Mouse (Mus musculus) hindbrain, embryonic 16.5 days (tissue): ENCODE data around the gene Zfyve28. TPM values are rescaled to one million over a fixed set of nuclear protein-coding genes. Genes with fewer than 3 reads are reported as not detected.
A peak's percentile ranks its signal among the peaks of the same experiment; 100 is the strongest.

ENCODE experiments used
- ATAC-seq: fragments of 200-750 bp; cut with Nextera tagmentation; 2 replicates; pipeline ENCODE4 v1.8.0; 2017; ENCODE audit warnings: moderate TSS enrichment, moderate library complexity
- H3K27ac ChIP-seq: fragments of 300-500 bp; sonication (generic); 2 replicates; pipeline ENCODE4 v1.5.1; 2014; ENCODE audit warnings: low read depth, mild to moderate bottlenecking, control low read depth, low read length, moderate library complexity
- H3K27me3 ChIP-seq: fragments of 300-500 bp; sonication (generic); replicated peaks from 2 replicates; pipeline ENCODE4 v1.6.1; 2014; ENCODE audit warnings: low read length; ENCODE audit not compliant: control insufficient read depth, insufficient read depth
- H3K36me3 ChIP-seq: fragments of 300-500 bp; sonication (generic); 2 replicates; pipeline ENCODE4 v1.6.1; 2014; ENCODE audit warnings: mild to moderate bottlenecking, low read length, moderate library complexity, mixed read lengths; ENCODE audit not compliant: control insufficient read depth, insufficient read depth
- H3K4me1 ChIP-seq: fragments of 300-500 bp; sonication (generic); 2 replicates; pipeline ENCODE4 v1.6.1; 2014; ENCODE audit warnings: low read depth, low read length; ENCODE audit not compliant: control insufficient read depth, insufficient read depth
- H3K4me2 ChIP-seq: fragments of 300-500 bp; sonication (generic); 2 replicates; pipeline ENCODE4 v1.6.1; 2014; ENCODE audit warnings: mild to moderate bottlenecking, low read length, control low read depth, moderate library complexity
- H3K4me3 ChIP-seq: fragments of 300-500 bp; sonication (generic); 2 replicates; pipeline ENCODE4 v1.5.1; 2014; ENCODE audit warnings: mild to moderate bottlenecking, low read length, control low read depth, moderate library complexity
- H3K9ac ChIP-seq: fragments of 300-500 bp; sonication (generic); 2 replicates; pipeline ENCODE4 v1.6.1; 2014; ENCODE audit warnings: low read depth, mild to moderate bottlenecking, control low read depth, low read length, moderate library complexity
- H3K9me3 ChIP-seq: fragments of 300-500 bp; sonication (generic); 2 replicates; pipeline ENCODE4 v1.6.1; 2014; ENCODE audit warnings: mild to moderate bottlenecking, low read length, moderate library complexity; ENCODE audit not compliant: control insufficient read depth
- WGBS: fragments of 180-500 bp; shearing (Covaris S2); extraction: QIAGEN DNeasy Blood & Tissue Kit; methylation state at CpG from one replicate; pipeline ENCODE4 v1.1.7; 2014; 5-methylcytosine and 5-hydroxymethylcytosine counted together
- polyA plus RNA-seq: library from polyadenylated mRNA; unstranded; fragments of >200 nt; fragmentation: Nextera tagmentation; extraction: Ambion mirVana; gene quantifications from 2 replicates; pipeline ENCODE4 v1.2.1, GENCODE M21; 2015

Zfyve28 gene
- polyA plus RNA-seq, result 4.6 and 5.2 TPM in 2 replicates

DNA sequence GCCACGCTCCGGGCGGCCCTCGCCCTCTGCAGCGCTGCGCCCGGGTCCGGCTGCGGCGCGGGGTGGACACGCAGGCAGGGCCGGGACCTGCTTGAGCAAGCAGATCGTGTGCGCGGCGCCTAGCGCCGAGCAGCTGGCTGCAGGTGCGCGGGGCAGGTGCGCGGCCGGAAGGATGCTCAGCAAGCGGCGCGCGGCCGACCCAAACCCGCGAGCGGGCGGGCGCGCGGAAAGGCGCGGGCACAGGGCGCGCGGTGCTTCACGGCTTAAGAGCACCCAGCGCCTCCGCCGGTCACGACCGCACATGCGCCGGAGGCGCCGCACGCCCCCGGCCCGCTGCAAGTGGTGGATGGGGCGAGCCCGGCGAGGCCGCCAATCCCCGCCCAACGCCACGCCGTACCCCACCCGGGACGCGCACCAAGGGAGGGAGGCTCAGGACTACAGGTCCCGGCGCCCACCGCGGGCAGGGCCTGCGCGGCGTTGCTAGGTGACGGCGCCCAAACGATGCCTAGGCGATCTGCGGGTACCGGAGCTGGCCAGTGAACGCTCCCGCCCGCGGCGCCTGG, at the start of gene Zfyve28, which contains the start of gene Cfap99:
Zfyve28 (minus strand) TSS at position 296 of the 563 bp plus-strand sequence.
Cfap99 (plus strand) TSS at position 447 of the 563 bp plus-strand sequence.
- Histone ChIP-seq H3K27me3 (peaks cover 9% of the 10 kb centered on the region), H3K36me3 (no peaks in the 10 kb centered on the region), H3K9me3 (no peaks in the 10 kb centered on the region), H3K27ac (peak within 1 kb of the TSS; percentile 73), H3K4me1 (peaks cover 15% of the 10 kb centered on the region), H3K9ac (peak within 1 kb of the TSS; percentile 79), H3K4me3 (peak within 1 kb of the TSS; percentile 81), H3K4me2 (peak within 1 kb of the TSS; percentile 72)
- 0% methylated on average over 71 of the region's 83 CpGs for WGBS
- ATAC-seq, result peak; percentile 99

DNA sequence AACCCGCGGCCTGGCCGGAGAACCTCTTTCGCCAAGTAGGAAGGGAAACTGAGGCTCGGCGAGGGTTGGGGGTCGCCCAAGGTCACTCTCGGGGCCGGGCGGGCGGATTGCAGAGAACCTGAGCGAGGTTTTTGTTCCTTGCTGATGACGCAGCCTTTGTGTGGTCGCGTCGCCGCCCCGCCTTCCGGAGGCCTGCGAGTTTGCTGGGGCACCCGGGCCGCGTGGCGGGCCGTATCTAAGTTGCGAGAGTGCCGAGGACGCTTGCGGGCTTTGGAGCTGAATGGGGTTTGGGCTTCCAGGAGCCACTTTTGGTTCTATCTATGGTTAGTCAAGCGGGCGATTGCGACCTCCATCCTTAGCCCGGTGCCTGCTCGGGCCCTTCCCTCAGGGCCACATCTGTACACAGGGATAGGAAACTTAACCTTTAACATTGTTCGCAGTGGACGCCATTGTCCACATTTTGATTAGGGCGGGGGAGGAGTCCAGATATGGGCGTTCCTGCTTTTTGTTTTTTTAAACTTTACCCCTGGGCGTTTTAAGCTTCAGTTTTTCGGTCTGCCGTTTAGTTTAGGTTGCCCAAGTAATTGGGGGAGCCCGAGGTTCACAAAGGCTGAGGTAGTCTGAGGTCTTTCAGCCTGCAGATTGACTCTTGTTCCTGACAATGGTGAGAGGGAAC, 48.7 kb upstream of the Zfyve28 start:
- Histone ChIP-seq H3K27ac (peak overlapping the region; percentile 95), H3K4me3 (peak overlapping the region; percentile 88), H3K36me3 (no peaks in the 10 kb centered on the region), H3K9me3 (no peaks in the 10 kb centered on the region), H3K4me1 (peaks cover 19% of the 10 kb centered on the region), H3K9ac (peak overlapping the region; percentile 95), H3K4me2 (peak overlapping the region; percentile 97), H3K27me3 (no peaks in the 10 kb centered on the region)
- no peak for ATAC-seq
- 0% methylated on average over 37 of the region's 42 CpGs for WGBS

DNA sequence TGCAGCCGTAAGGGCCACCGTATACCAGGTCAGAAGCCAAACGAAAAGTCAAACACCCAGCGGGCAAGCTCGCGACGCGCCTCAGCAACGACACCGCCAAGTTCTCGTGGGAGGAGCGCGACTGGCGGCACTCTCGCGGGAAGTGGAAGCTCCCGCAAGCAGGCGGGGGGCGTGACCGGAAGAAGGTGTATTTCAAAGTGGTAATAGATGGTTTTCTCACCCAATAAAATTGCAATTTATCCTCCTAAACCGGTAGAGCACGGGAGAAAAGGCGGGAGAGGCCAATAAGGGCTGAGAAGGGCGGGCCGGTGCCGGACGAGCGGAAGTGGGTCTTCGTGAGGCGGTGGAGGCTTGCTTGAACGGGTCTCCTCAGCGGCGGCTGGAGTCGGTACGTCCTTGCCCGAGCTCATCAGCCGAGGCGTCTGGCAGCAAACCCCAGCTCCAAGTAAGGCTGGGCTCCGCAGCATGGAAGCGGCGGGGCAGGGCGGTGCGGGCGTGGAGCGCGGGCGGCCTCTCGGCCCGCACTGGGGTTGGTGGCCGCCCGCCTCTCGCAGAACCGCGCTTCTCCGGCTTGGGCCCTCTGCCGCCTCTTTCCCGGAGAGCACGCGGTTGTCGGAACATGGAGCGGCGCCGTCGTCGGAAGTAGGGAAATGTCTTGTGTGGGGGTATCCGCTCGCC, 48.0 kb upstream of the Zfyve28 start, which contains the start of gene Rnf4:
Rnf4 (plus strand) TSS at position 193 of the 678 bp plus-strand sequence.
- Histone ChIP-seq H3K9ac (peak within 1 kb of the TSS; percentile 95), H3K9me3 (no peaks in the 10 kb centered on the region), H3K4me1 (peaks cover 19% of the 10 kb centered on the region), H3K4me3 (peak within 1 kb of the TSS; percentile 88), H3K36me3 (no peaks in the 10 kb centered on the region), H3K4me2 (peak within 1 kb of the TSS; percentile 97), H3K27ac (peak within 1 kb of the TSS; percentile 95), H3K27me3 (no peaks in the 10 kb centered on the region)
- WGBS, result 1% methylated on average over 66 of the region's 67 CpGs
- peak; percentile 99 for ATAC-seq

DNA sequence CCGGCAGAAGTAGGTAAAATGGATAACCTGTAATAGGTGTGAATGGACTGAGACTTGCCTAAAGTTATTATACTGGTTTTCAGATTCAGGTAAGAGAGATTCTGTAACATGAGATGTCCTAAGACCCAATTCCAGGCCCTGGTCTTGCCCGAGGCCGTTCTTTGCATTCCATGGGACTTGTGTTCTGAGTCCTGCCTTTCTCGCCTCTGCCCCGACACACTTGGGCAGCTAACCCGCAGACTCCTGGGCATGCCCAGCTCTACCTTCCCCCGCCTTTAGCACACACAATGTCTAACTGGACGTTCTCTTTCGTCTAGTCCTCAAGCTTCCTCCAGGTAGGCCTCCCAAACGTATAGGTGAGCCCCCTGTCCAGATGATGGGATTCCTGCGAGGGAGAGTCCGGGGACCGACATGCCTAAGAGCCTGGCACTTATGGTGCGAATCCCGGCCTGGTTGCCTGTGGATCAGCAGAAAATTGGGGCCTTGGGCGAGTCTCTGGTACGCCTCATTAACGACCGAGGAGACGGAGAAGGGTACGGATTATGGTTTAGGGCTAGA, 47.4 kb upstream of the Zfyve28 start:
- Histone ChIP-seq H3K36me3 (no peaks in the 10 kb centered on the region), H3K4me1 (peaks cover 19% of the 10 kb centered on the region), H3K4me2 (peak overlapping the region; percentile 96), H3K27me3 (no peaks in the 10 kb centered on the region), H3K27ac (peak overlapping the region; percentile 90), H3K9ac (peak overlapping the region; percentile 94), H3K4me3 (peak overlapping the region; percentile 88), H3K9me3 (no peaks in the 10 kb centered on the region)
- 4% methylated on average over 21 of the region's 21 CpGs for WGBS
- ATAC-seq, result peak; percentile 75

DNA sequence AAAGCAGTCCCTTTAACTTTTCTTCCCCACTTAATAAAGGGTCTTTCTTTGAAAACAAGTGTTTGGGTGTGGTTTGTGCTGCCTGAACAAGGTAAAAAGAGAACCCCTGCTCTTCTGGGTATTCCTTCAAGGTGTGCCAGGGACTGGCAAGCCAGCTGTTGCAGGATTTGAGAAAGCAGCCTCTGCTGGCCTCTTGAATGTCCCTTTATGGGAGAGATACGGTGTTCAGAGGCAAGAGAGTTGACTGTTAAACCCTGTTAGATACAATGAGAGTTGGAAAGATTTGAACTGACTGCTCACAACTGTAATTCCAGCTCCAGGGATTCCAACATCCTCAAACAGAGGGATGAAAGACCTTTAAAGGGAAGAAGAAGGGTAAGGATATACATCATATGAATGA, 45.8 kb upstream of the Zfyve28 start:
- Histone ChIP-seq H3K27ac (no peak overlapping the region), H3K4me2 (no peak overlapping the region), H3K4me3 (no peak overlapping the region), H3K36me3 (no peaks in the 10 kb centered on the region), H3K9me3 (no peaks in the 10 kb centered on the region), H3K4me1 (peaks cover 19% of the 10 kb centered on the region), H3K27me3 (no peaks in the 10 kb centered on the region), H3K9ac (no peak overlapping the region)
- no peak for ATAC-seq
- WGBS, result 93% methylated on average over 1 of the region's 1 CpGs

DNA sequence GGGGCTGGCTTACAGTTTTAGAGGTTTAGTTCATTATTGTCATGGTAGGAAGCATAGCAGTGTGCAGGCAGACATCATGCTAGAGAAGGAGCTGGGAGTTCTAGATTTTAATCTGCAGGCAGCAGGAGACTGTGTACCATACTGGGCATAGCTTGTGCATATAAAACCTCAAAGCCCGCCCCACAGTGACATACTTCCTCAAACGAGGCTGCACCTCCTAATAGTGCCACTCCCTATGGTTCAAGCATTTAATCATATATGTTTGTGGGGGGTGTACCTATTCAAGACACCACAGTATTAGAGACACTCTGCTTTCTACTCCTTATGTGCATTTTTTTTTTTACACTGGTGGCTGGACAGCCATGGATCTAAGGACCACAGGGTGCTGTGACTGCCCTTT, 41.9 kb upstream of the Zfyve28 start:
- Histone ChIP-seq H3K4me2 (no peak overlapping the region), H3K27ac (no peak overlapping the region), H3K9ac (no peak overlapping the region), H3K9me3 (no peaks in the 10 kb centered on the region), H3K4me3 (no peak overlapping the region), H3K4me1 (peaks cover 5% of the 10 kb centered on the region), H3K27me3 (no peaks in the 10 kb centered on the region), H3K36me3 (no peaks in the 10 kb centered on the region)
- no peak for ATAC-seq
- 94% methylated on average over 2 of the region's 2 CpGs for WGBS

DNA sequence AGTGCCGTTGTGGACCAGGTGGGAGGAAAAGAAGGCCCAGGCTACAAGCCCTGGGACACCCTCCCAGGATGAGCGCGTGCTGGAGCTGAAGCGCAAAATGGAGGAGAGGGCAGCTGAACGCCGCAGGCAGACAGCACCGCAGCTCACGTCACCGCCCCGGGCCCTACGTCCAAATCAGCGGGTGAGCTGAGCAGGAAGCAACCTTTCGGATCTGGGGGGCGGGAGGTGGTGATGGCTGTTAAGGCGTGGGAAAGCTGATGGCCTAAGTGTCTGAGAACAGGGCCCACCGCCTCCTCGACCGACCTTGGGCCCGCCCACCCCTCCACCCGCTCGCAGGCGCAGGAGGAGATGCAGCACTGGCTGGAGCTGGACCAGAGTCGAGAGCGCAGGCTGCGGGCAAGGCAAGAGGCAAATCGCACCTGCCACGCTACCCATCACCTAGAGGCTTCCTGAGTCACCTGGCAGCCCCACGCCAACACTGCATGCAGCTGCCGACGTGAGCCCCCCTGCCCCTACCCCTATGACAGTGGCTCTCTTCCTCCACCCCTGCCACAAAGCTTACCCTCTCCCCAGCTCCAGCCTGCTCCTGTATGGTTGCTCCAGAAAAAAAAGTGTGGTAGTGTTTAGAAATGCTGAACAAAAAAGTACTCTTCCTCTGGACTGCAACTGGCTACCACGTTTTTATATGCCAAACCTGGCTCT, 38.8 kb upstream of the Zfyve28 start:
- ATAC-seq, result peak; percentile 86
- Histone ChIP-seq H3K9me3 (no peaks in the 10 kb centered on the region), H3K36me3 (no peaks in the 10 kb centered on the region), H3K4me1 (peaks cover 4% of the 10 kb centered on the region), H3K27me3 (no peaks in the 10 kb centered on the region), H3K4me2 (peak overlapping the region; percentile 61), H3K9ac (peak overlapping the region; percentile 70), H3K4me3 (peak overlapping the region; percentile 32), H3K27ac (peak overlapping the region; percentile 12; the same call in 1 of the 2 replicates)
- WGBS, result 16% methylated on average over 26 of the region's 31 CpGs

DNA sequence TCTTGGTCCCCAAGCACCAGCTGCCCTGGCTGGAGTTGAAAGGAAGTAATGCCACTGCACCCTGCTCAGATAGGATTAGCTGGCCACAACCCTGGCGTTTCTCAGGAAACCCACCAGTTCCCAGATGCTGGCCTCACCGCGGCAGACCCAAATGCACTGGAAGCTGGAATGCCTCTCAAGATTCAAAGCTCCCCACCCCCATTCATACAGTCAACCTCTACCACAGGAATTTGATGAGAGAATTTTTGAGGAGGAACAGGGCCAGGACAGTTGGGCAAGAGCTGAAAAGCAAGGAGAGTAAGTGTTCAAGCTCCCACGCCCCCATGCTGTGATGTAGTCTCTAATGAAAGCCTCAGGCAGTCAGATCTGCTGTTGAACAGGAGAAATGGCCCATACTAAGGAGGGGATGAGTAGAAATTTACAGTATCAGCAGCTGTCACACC, 38.0 kb upstream of the Zfyve28 start:
- no peak; the same call in 1 of the 2 replicates for ATAC-seq
- Histone ChIP-seq H3K27me3 (no peaks in the 10 kb centered on the region), H3K4me2 (no peak overlapping the region), H3K4me3 (no peak overlapping the region), H3K9ac (no peak overlapping the region; the same call in 1 of the 2 replicates), H3K9me3 (no peaks in the 10 kb centered on the region), H3K36me3 (no peaks in the 10 kb centered on the region), H3K27ac (no peak overlapping the region; the same call in 1 of the 2 replicates), H3K4me1 (peaks cover 4% of the 10 kb centered on the region)
- 34% methylated on average over 4 of the region's 4 CpGs for WGBS
